Mouse (Mus musculus) left cerebral cortex, adult 8-10 months (tissue): ENCODE data around the gene Rps6kb1. TPM values are rescaled to one million over a fixed set of nuclear protein-coding genes. Genes with fewer than 3 reads are reported as not detected.
"Not testable (repeated sequence)": the region's sequence is repeated elsewhere in the genome, so short reads cannot be mapped to it uniquely, and the experiment has no call there.

ENCODE experiments used
- DNase-seq, 2 experiments: peaks; one replicate each; pipeline ENCODE4 v3.0.0; 2022; ENCODE audit warnings: low spot score in 2 of 2
- microRNA-seq, 2 experiments: library from miRNA; unstranded; fragments of <30 nt; microRNA quantifications; one replicate each; pipeline ENCODE4 v1.2.0; 2022
- total RNA-seq, 4 experiments: library from RNA; stranded (reverse); gene quantifications; 2 replicates each; pipeline ENCODE4 v1.2.4; 2022

Gene Rps6kb1
- total RNA-seq, 4 experiments from 2014 or later = 39.0 to 44.0 (median 39.5) TPM

GRCm38 (mm10) chr11:86473576-86473975, 71.0 kb downstream of the Rps6kb1 start:
- no peak for DNase-seq

DNA sequence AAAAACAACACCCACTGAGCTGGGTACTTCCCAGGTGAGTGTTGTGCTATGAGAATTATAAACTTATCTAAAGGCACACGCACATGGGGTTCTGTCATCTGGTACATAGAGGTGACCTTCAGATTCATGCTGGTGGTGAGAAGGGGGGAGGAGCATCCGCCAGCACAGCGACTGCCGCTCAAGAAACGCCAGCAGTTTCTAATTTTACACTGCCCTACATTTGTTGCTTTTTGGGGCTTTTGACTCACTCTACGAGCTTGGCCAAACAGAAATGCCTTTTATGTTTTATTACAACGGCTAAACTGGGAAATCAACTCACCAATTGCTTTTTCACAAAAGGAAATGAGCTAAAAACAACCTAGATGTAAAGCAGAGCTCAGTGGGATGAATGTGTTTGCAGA, 71.8 kb downstream of the Rps6kb1 start:
- peak in 1 of 2 experiments; percentile 42 for DNase-seq

DNA sequence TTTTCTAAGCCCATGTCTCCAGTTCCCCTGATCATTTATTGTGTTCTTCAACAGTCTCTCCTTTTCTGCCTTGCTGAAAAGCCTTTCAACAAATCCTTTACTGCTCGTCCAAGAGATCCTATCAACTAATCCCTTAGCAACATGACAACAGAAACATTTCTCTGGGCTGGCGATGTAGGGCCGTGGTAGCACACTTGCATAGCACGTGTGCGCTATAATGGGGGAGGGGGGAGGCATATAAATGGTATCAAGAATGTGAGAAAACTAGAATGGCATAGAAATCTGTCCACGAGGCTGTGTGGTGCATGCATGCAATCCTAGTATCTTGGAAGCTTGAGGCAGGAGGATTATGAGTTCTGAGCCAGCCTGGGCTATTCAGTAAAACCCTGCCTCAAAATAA, 72.8 kb downstream of the Rps6kb1 start:
- DNase-seq = no peak

- DNase-seq = no peak
These were observed 75.6 kb downstream of the Rps6kb1 start for GRCm38 (mm10) chr11:86468971-86469370.

GRCm38 (mm10) chr11:86468345-86468744, 76.3 kb downstream of the Rps6kb1 start:
- no peak for DNase-seq

DNA sequence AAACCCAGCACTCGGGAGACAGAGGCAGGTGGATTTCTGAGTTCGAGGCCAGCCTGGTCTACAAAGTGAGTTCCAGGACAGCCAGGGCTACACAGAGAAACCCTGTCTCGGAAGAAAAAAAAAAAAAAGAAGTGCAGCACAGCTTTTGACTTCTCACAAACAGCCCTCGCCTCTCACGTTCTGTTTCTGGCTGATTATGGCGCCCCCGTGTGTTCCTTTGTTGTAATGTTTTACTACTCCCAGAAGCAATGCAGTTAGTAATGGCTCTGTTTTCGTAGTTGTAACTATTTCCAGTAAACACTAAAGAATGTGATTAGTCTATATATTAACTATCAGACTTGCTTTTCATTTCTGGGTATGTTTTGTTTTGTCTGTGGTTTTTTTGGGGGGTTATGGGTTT, 80.3 kb downstream of the Rps6kb1 start:
- DNase-seq = not testable (repeated sequence)

DNA sequence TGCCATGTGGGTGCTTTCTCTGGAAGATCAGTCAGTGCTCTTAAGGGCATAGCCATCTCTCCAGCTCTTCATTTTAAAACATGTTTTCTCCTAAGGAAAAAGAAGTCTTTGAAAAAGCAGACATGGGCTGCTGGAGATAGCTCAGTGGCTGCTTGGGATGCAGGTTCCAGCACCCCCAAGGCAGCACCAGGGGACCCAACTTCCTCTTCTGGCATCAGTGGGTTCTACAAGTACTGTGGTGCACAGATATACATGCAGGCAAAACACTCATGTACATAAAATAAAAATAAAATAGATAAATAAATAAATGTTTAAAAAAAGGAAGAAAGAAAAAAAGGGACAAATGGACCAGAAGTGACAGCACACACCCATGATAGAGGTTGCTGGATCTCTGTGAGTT, 82.0 kb downstream of the Rps6kb1 start:
- no peak for DNase-seq

GRCm38 (mm10) chr11:86458866-86459265, 85.7 kb downstream of the Rps6kb1 start:
- no peak for DNase-seq

DNA sequence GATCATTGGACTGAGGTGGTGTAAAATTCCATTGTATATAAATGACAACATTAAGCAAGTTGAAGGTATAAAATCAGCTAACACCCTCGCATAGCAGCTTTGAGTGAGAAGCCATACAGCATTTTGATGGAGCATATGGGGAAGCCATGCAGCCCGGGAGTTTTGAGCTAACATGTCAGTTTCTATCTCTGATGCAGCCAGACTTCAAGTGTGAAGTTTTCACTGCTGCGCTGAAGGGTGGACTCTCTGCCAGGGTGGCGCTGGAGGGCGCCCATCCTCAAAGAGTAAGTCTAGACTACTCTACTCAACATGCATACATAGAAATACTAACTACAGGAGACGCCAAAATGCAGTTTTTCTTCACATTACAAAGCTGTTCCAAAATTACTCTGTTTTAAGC, 87.1 kb downstream of the Rps6kb1 start:
- no peak for DNase-seq

GRCm38 (mm10) chr11:86453991-86454390, 90.6 kb downstream of the Rps6kb1 start:
- no peak for DNase-seq

Small RNA genes lying within 50 kb of the gene (microRNA-seq; reads per million reads assigned to microRNA genes)
- 976 to 1,651 reads per million in 2 experiments for gene Mir21a

Other genes starting within 250 kb of the Rps6kb1 start
- gene Med13, start 187.2 kb downstream of the Rps6kb1 start, total RNA-seq = 10 to 100 TPM; 47.9 to 66.6 (median 55.8) TPM
- gene Rnft1, start 60.1 kb downstream of the Rps6kb1 start, total RNA-seq = 10 to 100 TPM; 24.5 to 29.3 (median 27.0) TPM
- 1 to 10 TPM; 3.8 to 4.8 (median 3.9) TPM for gene Tubd1, start 186 bp upstream of the Rps6kb1 start, total RNA-seq
- 100 to 1,000 TPM; 133 to 169 (median 142) TPM for gene Vmp1, start 139.0 kb upstream of the Rps6kb1 start, total RNA-seq
- 1 to 10 TPM; 8.5 to 9.2 (median 8.7) TPM for gene Ptrh2, start 139.2 kb upstream of the Rps6kb1 start, total RNA-seq
- 100 to 1,000 TPM; 529 to 551 (median 542) TPM for gene Cltc, start 212.8 kb upstream of the Rps6kb1 start, total RNA-seq